Mouse (Mus musculus): ENCODE data around the gene Depdc7. TPM values are rescaled to one million over a fixed set of nuclear protein-coding genes. Genes with fewer than 3 reads are reported as not detected.

The Depdc7 gene
- polyA plus RNA-seq, 1 experiment from 2014 or later = 2.5 TPM

GRCm38 (mm10) chr2:104711585-104712485, 30.8 kb downstream of the Depdc7 start, which contains the start of gene Tcp11l1:
TSS of gene Tcp11l1 (minus strand) at chr2:104712169.
- Histone ChIP-seq H3K9me3 (no peaks in the 10 kb centered on the region), H3K4me1 (peaks cover 31% of the 10 kb centered on the region), H3K4me3 (peak within 1 kb of the TSS; percentile 92), H3K27ac (replicated peaks) (peak within 1 kb of the TSS; percentile 97), H3K27me3 (replicated peaks; ENCODE audit: low read depth, poor library complexity, severe bottlenecking) (peaks cover 12% of the 10 kb centered on the region), H3K36me3 (replicated peaks) (no peaks in the 10 kb centered on the region)
- under 1% methylated on average over 99 of the region's 99 CpGs for WGBS
- DNase-seq (ENCODE audit: low spot score) = peak; percentile 77

GRCm38 (mm10) chr2:104710670-104711370, 31.9 kb downstream of the Depdc7 start:
- Histone ChIP-seq H3K36me3 (replicated peaks) (no peaks in the 10 kb centered on the region; the same call in 1 of the 2 replicates), H3K4me1 (peaks cover 31% of the 10 kb centered on the region), H3K4me3 (peak overlapping the region; percentile 92), H3K9me3 (no peaks in the 10 kb centered on the region), H3K27ac (replicated peaks) (0 out of 2 replicates have a peak overlapping the region, but pooled peaks have one; percentile 97), H3K27me3 (replicated peaks; ENCODE audit: low read depth, poor library complexity, severe bottlenecking) (peaks cover 12% of the 10 kb centered on the region)
- no peak for DNase-seq (ENCODE audit: low spot score)
- WGBS = 32% methylated on average over 6 of the region's 6 CpGs

GRCm38 (mm10) chr2:104709786-104710337, 32.8 kb downstream of the Depdc7 start:
- peaks cover 11% of the 10 kb centered on the region for H3K27me3 ChIP-seq (replicated peaks; ENCODE audit: low read depth, poor library complexity, severe bottlenecking)
- 72% methylated on average over 6 of the region's 6 CpGs for WGBS
- peaks cover 31% of the 10 kb centered on the region for H3K4me1 ChIP-seq
- no peak overlapping the region for H3K4me3 ChIP-seq
- no peak for DNase-seq (ENCODE audit: low spot score)
- peaks cover 7% of the 10 kb centered on the region for H3K36me3 ChIP-seq (replicated peaks)
- H3K9me3 ChIP-seq = no peaks in the 10 kb centered on the region
- H3K27ac ChIP-seq (replicated peaks) = no peak overlapping the region

DNA sequence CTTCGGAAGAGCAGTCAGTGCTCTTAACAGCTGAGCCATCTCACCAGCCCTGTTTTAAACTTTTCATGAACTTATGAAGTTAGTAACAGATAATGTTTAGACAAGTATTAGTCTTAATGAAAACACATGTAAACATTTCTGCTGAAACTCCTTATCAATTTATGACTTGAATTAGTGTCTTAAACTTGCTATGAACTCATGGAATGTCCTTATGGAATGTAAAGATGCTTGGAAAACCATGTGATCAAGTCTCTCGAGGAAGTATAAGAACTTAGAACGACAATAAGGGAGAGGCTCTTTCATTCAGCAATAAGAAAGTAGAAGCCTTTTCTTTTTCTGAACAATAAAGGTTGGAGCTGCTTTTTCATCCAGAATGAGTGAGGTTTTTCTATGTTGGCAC, 38.3 kb downstream of the Depdc7 start:
- Histone ChIP-seq H3K9me3 (no peaks in the 10 kb centered on the region), H3K36me3 (replicated peaks) (peaks cover 17% of the 10 kb centered on the region), H3K4me1 (no peaks in the 10 kb centered on the region), H3K27me3 (replicated peaks; ENCODE audit: low read depth, poor library complexity, severe bottlenecking) (no peaks in the 10 kb centered on the region), H3K27ac (replicated peaks) (no peak overlapping the region), H3K4me3 (no peak overlapping the region)
- no peak for DNase-seq (ENCODE audit: low spot score)
- 88% methylated on average over 3 of the region's 3 CpGs for WGBS

- WGBS = 79% methylated on average over 3 of the region's 3 CpGs
These were observed 39.5 kb downstream of the Depdc7 start for GRCm38 (mm10) chr2:104703158-104703557.

DNA sequence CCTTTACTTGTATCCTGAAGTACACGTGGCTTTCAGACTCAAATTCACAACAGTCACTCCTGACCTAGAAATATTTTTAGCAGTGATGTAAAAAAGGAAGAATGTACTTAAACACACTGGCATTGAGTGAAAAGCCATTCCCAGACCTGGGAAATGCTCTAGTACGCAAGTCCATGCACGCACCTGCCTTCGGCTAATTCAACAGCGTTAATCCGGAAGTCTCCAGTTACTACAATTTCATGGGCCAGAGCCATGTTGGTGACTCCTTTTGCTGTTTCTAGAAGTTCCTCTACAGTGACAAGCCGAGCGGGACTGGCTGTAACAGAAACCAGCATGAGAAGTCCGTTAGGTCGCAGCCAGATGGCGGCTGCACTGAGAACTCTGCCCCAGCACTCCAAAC, 43.0 kb downstream of the Depdc7 start:
- no peaks in the 10 kb centered on the region for H3K4me1 ChIP-seq
- peak; percentile 11 for DNase-seq (ENCODE audit: low spot score)
- no peaks in the 10 kb centered on the region for H3K27me3 ChIP-seq (replicated peaks; ENCODE audit: low read depth, poor library complexity, severe bottlenecking)
- WGBS = 82% methylated on average over 11 of the region's 11 CpGs
- peaks cover 16% of the 10 kb centered on the region for H3K36me3 ChIP-seq (replicated peaks)
- no peak overlapping the region for H3K4me3 ChIP-seq
- H3K9me3 ChIP-seq = no peaks in the 10 kb centered on the region
- no peak overlapping the region for H3K27ac ChIP-seq (replicated peaks)

More at GRCm38 (mm10) chr2:104703158-104703557, 39.5 kb downstream of the Depdc7 start:
- H3K4me3 ChIP-seq = no peak overlapping the region
- H3K4me1 ChIP-seq = no peaks in the 10 kb centered on the region
- no peaks in the 10 kb centered on the region for H3K27me3 ChIP-seq (replicated peaks; ENCODE audit: low read depth, poor library complexity, severe bottlenecking)
- no peaks in the 10 kb centered on the region for H3K9me3 ChIP-seq
- DNase-seq (ENCODE audit: low spot score) = no peak
- no peak overlapping the region for H3K27ac ChIP-seq (replicated peaks)
- H3K36me3 ChIP-seq (replicated peaks) = peaks cover 17% of the 10 kb centered on the region

DNA sequence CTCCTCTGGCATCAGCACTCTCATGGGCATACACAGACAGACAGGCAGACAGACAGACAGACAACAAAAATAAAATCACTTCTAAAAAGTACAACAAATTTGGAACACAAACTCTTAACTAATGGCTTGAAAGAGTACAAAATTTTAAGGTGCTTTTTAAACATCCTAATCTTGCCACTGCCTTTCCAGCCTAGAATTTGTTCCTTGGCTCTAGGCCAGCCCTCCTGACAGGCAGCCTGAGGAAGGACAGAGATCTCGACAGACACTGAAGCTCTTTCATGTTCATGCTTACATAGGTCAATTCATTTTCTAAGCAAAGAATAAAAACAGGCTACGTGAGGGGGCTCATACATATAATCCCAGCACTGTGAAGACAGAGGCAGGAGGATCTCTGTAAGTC, 50.1 kb downstream of the Depdc7 start:
- Histone ChIP-seq H3K4me3 (no peak overlapping the region), H3K9me3 (no peaks in the 10 kb centered on the region), H3K27me3 (replicated peaks; ENCODE audit: low read depth, poor library complexity, severe bottlenecking) (no peaks in the 10 kb centered on the region), H3K36me3 (replicated peaks) (peaks cover 4% of the 10 kb centered on the region; the same call in 1 of the 2 replicates), H3K27ac (replicated peaks) (no peak overlapping the region), H3K4me1 (no peaks in the 10 kb centered on the region)
- no peak for DNase-seq (ENCODE audit: low spot score)
- 85% methylated on average over 2 of the region's 2 CpGs for WGBS

GRCm38 (mm10) chr2:104690720-104691119, 52.0 kb downstream of the Depdc7 start:
- H3K27ac ChIP-seq (replicated peaks) = no peak overlapping the region
- no peaks in the 10 kb centered on the region for H3K9me3 ChIP-seq
- no peak for DNase-seq (ENCODE audit: low spot score)
- no peak overlapping the region for H3K4me3 ChIP-seq
- H3K36me3 ChIP-seq (replicated peaks) = no peaks in the 10 kb centered on the region
- H3K4me1 ChIP-seq = no peaks in the 10 kb centered on the region
- 88% methylated on average over 4 of the region's 4 CpGs for WGBS
- H3K27me3 ChIP-seq (replicated peaks; ENCODE audit: low read depth, poor library complexity, severe bottlenecking) = no peaks in the 10 kb centered on the region

DNA sequence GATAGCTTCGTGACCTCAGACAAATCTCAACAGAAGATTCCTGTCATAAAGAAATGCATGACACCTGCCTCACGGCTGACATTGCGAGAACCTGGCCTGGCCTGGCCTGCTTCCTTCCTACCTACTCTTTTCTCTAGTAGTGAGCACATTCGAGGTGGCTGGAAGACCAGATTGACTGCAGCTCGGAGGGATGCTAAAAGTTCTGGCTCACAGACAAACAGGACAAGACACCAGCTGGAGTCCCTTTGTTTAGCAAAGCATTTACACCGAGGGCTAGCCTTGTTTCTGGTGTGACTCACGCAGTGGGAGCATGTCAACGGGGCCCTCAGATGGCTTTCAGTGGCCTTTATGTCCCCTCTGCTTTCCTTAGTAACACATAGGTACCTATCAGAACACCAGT, 54.0 kb downstream of the Depdc7 start:
- no peaks in the 10 kb centered on the region for H3K9me3 ChIP-seq
- H3K27ac ChIP-seq (replicated peaks) = no peak overlapping the region
- H3K36me3 ChIP-seq (replicated peaks) = peaks cover 8% of the 10 kb centered on the region
- DNase-seq (ENCODE audit: low spot score) = no peak
- no peaks in the 10 kb centered on the region for H3K27me3 ChIP-seq (replicated peaks; ENCODE audit: low read depth, poor library complexity, severe bottlenecking)
- 85% methylated on average over 8 of the region's 8 CpGs for WGBS
- no peak overlapping the region for H3K4me3 ChIP-seq
- H3K4me1 ChIP-seq = no peaks in the 10 kb centered on the region

DNA sequence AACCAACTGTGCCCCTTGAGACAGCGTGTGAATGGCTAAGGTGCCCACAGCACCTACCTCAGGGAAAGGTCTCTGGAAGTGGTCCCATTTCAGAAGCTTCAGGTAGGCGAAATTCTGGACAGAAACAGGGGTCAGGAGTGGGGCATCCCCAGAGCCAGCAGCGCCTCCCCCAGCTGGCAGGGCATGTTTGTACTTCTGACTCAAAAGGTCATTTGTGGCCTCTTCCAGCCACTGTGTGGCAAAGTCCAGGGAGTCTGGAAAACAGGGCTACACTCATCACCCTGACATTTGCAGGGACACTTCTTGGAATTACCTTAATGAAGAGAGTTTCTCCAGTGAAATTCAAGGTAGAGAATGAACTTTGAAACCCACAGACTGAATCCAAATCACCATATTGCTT, 54.4 kb downstream of the Depdc7 start:
- H3K27ac ChIP-seq (replicated peaks) = no peak overlapping the region
- no peaks in the 10 kb centered on the region for H3K27me3 ChIP-seq (replicated peaks; ENCODE audit: low read depth, poor library complexity, severe bottlenecking)
- H3K9me3 ChIP-seq = no peaks in the 10 kb centered on the region
- H3K36me3 ChIP-seq (replicated peaks) = peaks cover 12% of the 10 kb centered on the region
- no peak overlapping the region for H3K4me3 ChIP-seq
- WGBS = 80% methylated on average over 3 of the region's 3 CpGs
- no peak for DNase-seq (ENCODE audit: low spot score)
- H3K4me1 ChIP-seq = no peaks in the 10 kb centered on the region

GRCm38 (mm10) chr2:104687261-104687660, 55.4 kb downstream of the Depdc7 start:
- Histone ChIP-seq H3K27ac (replicated peaks) (no peak overlapping the region), H3K36me3 (replicated peaks) (peaks cover 15% of the 10 kb centered on the region), H3K27me3 (replicated peaks; ENCODE audit: low read depth, poor library complexity, severe bottlenecking) (no peaks in the 10 kb centered on the region), H3K4me3 (no peak overlapping the region), H3K4me1 (no peaks in the 10 kb centered on the region), H3K9me3 (no peaks in the 10 kb centered on the region)
- WGBS = 75% methylated on average over 3 of the region's 3 CpGs
- DNase-seq (ENCODE audit: low spot score) = no peak

DNA sequence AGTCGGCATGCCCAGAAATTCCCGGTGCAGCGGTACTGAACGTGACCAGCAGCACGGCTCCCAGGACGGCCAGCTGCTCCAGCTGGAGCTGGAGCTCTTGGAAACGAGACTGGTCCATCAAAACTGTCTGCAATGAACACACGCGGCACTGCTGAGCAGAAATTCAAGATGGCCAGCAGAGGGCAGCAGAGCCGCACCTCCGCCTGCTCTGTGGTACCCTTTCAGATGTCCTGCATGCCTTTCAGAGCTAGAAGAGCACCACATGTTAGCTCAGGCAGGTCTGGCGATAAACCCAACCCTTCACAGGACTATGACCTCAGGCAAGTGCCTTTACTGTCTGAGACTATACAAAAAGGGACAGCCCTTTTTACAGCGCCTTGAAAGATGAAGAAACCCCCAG, 57.3 kb downstream of the Depdc7 start:
- no peaks in the 10 kb centered on the region for H3K27me3 ChIP-seq (replicated peaks; ENCODE audit: low read depth, poor library complexity, severe bottlenecking)
- H3K36me3 ChIP-seq (replicated peaks) = peaks cover 30% of the 10 kb centered on the region
- no peaks in the 10 kb centered on the region for H3K9me3 ChIP-seq
- DNase-seq (ENCODE audit: low spot score) = peak; percentile 88
- no peak overlapping the region for H3K4me3 ChIP-seq
- WGBS = 13% methylated on average over 13 of the region's 13 CpGs
- no peaks in the 10 kb centered on the region for H3K4me1 ChIP-seq
- H3K27ac ChIP-seq (replicated peaks) = no peak overlapping the region
